Mouse (Mus musculus) liver, postnatal 0 days (tissue): ENCODE measurements around the gene Bcs1l. TPM values are rescaled to one million over a fixed set of nuclear protein-coding genes. Genes with fewer than 3 reads are reported as not detected.

ENCODE experiments used
- ATAC-seq: fragments of 200-750 bp; cut with Nextera tagmentation; 2 replicates; pipeline ENCODE4 v1.8.0; 2017; ENCODE audit warnings: mild to moderate bottlenecking, moderate library complexity
- DNase-seq: peaks from one replicate; pipeline ENCODE4 v3.0.0-alpha.2; 2016
- H3K27ac ChIP-seq: fragments of 300-500 bp; sonication (generic); 2 replicates; pipeline ENCODE4 v1.5.1; 2014; ENCODE audit warnings: antibody characterized with exemption, moderate library complexity, mild to moderate bottlenecking, low read depth
- H3K27me3 ChIP-seq: fragments of 300-500 bp; sonication (generic); 2 replicates; pipeline ENCODE4 v1.6.1; 2014; ENCODE audit warnings: low read length, control low read depth, mixed read lengths; ENCODE audit not compliant: insufficient read depth
- H3K36me3 ChIP-seq: fragments of 300-500 bp; sonication (generic); replicated peaks from 2 replicates; pipeline ENCODE4 v1.6.1; 2014; ENCODE audit warnings: mild to moderate bottlenecking, control low read depth, low read length, moderate library complexity, mixed read lengths; ENCODE audit not compliant: insufficient read depth
- H3K4me1 ChIP-seq: fragments of 300-500 bp; sonication (generic); 2 replicates; pipeline ENCODE4 v1.6.1; 2014; ENCODE audit warnings: antibody characterized with exemption, mild to moderate bottlenecking, control low read depth; ENCODE audit not compliant: insufficient read depth
- H3K4me2 ChIP-seq: fragments of 300-500 bp; sonication (generic); 2 replicates; pipeline ENCODE4 v1.6.1; 2014; ENCODE audit warnings: low read depth, mild to moderate bottlenecking, low read length, moderate library complexity, mixed read lengths
- H3K4me3 ChIP-seq: fragments of 300-500 bp; sonication (generic); 2 replicates; pipeline ENCODE4 v1.5.1; 2014; ENCODE audit warnings: low read depth, low read length
- H3K9ac ChIP-seq: fragments of 300-500 bp; sonication (generic); replicated peaks from 2 replicates; pipeline ENCODE4 v1.6.1; 2014; ENCODE audit warnings: mild to moderate bottlenecking, moderate library complexity
- H3K9me3 ChIP-seq: fragments of 300-500 bp; sonication (generic); 2 replicates; pipeline ENCODE4 v1.6.1; 2016; ENCODE audit warnings: mild to moderate bottlenecking, control low read depth, low read length, mixed read lengths
- CTCF ChIP-seq: sonication (generic); IDR thresholded peaks from 2 replicates; pipeline ENCODE4 v1.5.1; 2016; ENCODE audit warnings: antibody characterized with exemption, low read depth
- EP300 ChIP-seq: IDR thresholded peaks from 2 replicates; pipeline ENCODE4 v1.6.1; 2016; ENCODE audit warnings: antibody characterized with exemption, low read depth, mild to moderate bottlenecking
- WGBS: fragments of 180-500 bp; shearing (Covaris S2); extraction: QIAGEN DNeasy Blood & Tissue Kit; methylation state at CpG from one replicate; pipeline ENCODE4 v1.1.7; 2014; ENCODE audit not compliant: insufficient replicate concordance; 5-methylcytosine and 5-hydroxymethylcytosine counted together
- microRNA-seq: library from miRNA; unstranded; fragments of <30 nt; microRNA quantifications from one replicate; pipeline ENCODE4, GENCODE M21; 2016
- polyA plus RNA-seq: library from polyadenylated mRNA; unstranded; fragments of >200 nt; fragmentation: Nextera tagmentation; extraction: Ambion mirVana; gene quantifications from 2 replicates; pipeline ENCODE4 v1.2.1, GENCODE M21; 2015

Bcs1l gene
- polyA plus RNA-seq, 1 experiment from 2014 or later: 5.8 TPM

- DNase-seq (no peak), ATAC-seq (peak; percentile 62)
- Histone ChIP-seq H3K36me3 (peaks cover 20% of the 10 kb centered on the region), H3K9me3 (no peaks in the 10 kb centered on the region), H3K4me2 (peak overlapping the region; percentile 84), H3K9ac (peak overlapping the region; percentile 78), H3K4me1 (peaks cover 10% of the 10 kb centered on the region; the same call in 1 of the 2 replicates), H3K27ac (peak overlapping the region; percentile 36), H3K27me3 (no peaks in the 10 kb centered on the region), H3K4me3 (peak overlapping the region; percentile 79)
- TF ChIP-seq CTCF (no peak), EP300 (no peak)
- 8% methylated on average over 24 of the region's 26 CpGs for WGBS
Measured at GRCm38 (mm10) chr1:74600501-74601266, 12.6 kb downstream of the Bcs1l start.

GRCm38 (mm10) chr1:74601267-74601962, 13.3 kb downstream of the Bcs1l start, which contains the start of the genes Rnf25 and Stk36:
TSS of gene Rnf25 (minus strand) at chr1:74601397.
TSS of gene Stk36 (plus strand) at chr1:74601445.
- TF ChIP-seq EP300 (no peak), CTCF (no peak)

GRCm38 (mm10) chr1:74624183-74624582, 36.1 kb downstream of the Bcs1l start:
- Histone ChIP-seq H3K9me3 (no peaks in the 10 kb centered on the region), H3K27me3 (no peaks in the 10 kb centered on the region), H3K4me1 (no peaks in the 10 kb centered on the region), H3K4me3 (no peak overlapping the region), H3K36me3 (no peaks in the 10 kb centered on the region), H3K4me2 (no peak overlapping the region), H3K27ac (no peak overlapping the region), H3K9ac (no peak overlapping the region)
- 74% methylated on average over 1 of the region's 1 CpGs for WGBS
- no peak for DNase-seq
- ATAC-seq: no peak
- no peak for TF ChIP-seq CTCF
- TF ChIP-seq EP300: no peak

More at GRCm38 (mm10) chr1:74601267-74601962, 13.3 kb downstream of the Bcs1l start, which contains the start of the genes Rnf25 and Stk36:
- DNase-seq (peak; percentile 83), ATAC-seq (peak; percentile 91)
- peak within 1 kb of the TSS; percentile 79 for H3K4me3 ChIP-seq
- peaks cover 10% of the 10 kb centered on the region; the same call in 1 of the 2 replicates for H3K4me1 ChIP-seq
- no peaks in the 10 kb centered on the region for H3K9me3 ChIP-seq
- H3K36me3 ChIP-seq: peaks cover 16% of the 10 kb centered on the region
- H3K27ac ChIP-seq: peak within 1 kb of the TSS; percentile 36
- peak within 1 kb of the TSS; percentile 84 for H3K4me2 ChIP-seq
- peak within 1 kb of the TSS; percentile 78 for H3K9ac ChIP-seq
- no peaks in the 10 kb centered on the region for H3K27me3 ChIP-seq
- 18% methylated on average over 25 of the region's 25 CpGs for WGBS

GRCm38 (mm10) chr1:74626076-74626475, 38.0 kb downstream of the Bcs1l start:
- H3K4me3 ChIP-seq: no peak overlapping the region
- no peaks in the 10 kb centered on the region for H3K4me1 ChIP-seq
- WGBS: 75% methylated on average over 4 of the region's 4 CpGs
- no peak for ATAC-seq
- H3K36me3 ChIP-seq: no peaks in the 10 kb centered on the region
- DNase-seq: no peak
- no peak overlapping the region for H3K9ac ChIP-seq
- no peak overlapping the region for H3K4me2 ChIP-seq
- H3K27ac ChIP-seq: no peak overlapping the region
- H3K27me3 ChIP-seq: no peaks in the 10 kb centered on the region
- TF ChIP-seq CTCF (no peak), EP300 (no peak)
- no peaks in the 10 kb centered on the region for H3K9me3 ChIP-seq

- DNase-seq (no peak), ATAC-seq (no peak)
- Histone ChIP-seq H3K9ac (no peak overlapping the region), H3K4me2 (no peak overlapping the region), H3K4me1 (no peaks in the 10 kb centered on the region), H3K27me3 (no peaks in the 10 kb centered on the region), H3K9me3 (no peaks in the 10 kb centered on the region), H3K36me3 (no peaks in the 10 kb centered on the region), H3K27ac (no peak overlapping the region), H3K4me3 (no peak overlapping the region)
- WGBS: 49% methylated on average over 7 of the region's 7 CpGs
- no peak for TF ChIP-seq EP300
- no peak for TF ChIP-seq CTCF
Measured at GRCm38 (mm10) chr1:74628001-74628400, 39.9 kb downstream of the Bcs1l start.

GRCm38 (mm10) chr1:74632734-74633133, 44.6 kb downstream of the Bcs1l start:
- ATAC-seq (no peak), DNase-seq (no peak)
- H3K4me3 ChIP-seq: no peak overlapping the region
- H3K4me2 ChIP-seq: no peak overlapping the region
- H3K27ac ChIP-seq: no peak overlapping the region
- TF ChIP-seq EP300: no peak
- TF ChIP-seq CTCF: no peak
- no peaks in the 10 kb centered on the region for H3K9me3 ChIP-seq
- WGBS: 66% methylated on average over 4 of the region's 4 CpGs
- no peak overlapping the region for H3K9ac ChIP-seq
- H3K4me1 ChIP-seq: no peaks in the 10 kb centered on the region
- no peaks in the 10 kb centered on the region for H3K36me3 ChIP-seq
- no peaks in the 10 kb centered on the region for H3K27me3 ChIP-seq

Small RNA genes lying within 50 kb of the gene (microRNA-seq; reads per million reads assigned to microRNA genes)
- not detected for gene Gm25035

Other genes starting within 250 kb of the Bcs1l start
- 0.11 TPM in 1 of 2 replicates, not detected in the other for gene Catip, start 226.2 kb upstream of the Bcs1l start, polyA plus RNA-seq
- 12.8 and 15.1 TPM in 2 replicates for gene Slc11a1, start 213.1 kb upstream of the Bcs1l start, polyA plus RNA-seq
- 40.0 and 40.4 TPM in 2 replicates for gene Ctdsp1, start 196.8 kb upstream of the Bcs1l start, polyA plus RNA-seq
- gene Vil1, start 178.9 kb upstream of the Bcs1l start, polyA plus RNA-seq: 0.13 and 0.19 TPM in 2 replicates
- gene Cnot9, start 82.2 kb upstream of the Bcs1l start, polyA plus RNA-seq: 23.2 and 23.3 TPM in 2 replicates
- 0.20 and 0.28 TPM in 2 replicates for gene Plcd4, start 45.4 kb upstream of the Bcs1l start, polyA plus RNA-seq
- gene Usp37, start 44.0 kb upstream of the Bcs1l start, polyA plus RNA-seq: 4.9 and 5.4 TPM in 2 replicates
- 0.77 and 1.1 TPM in 2 replicates for gene Zfp142, start within 50 bp of the Bcs1l start, polyA plus RNA-seq
- 10.8 and 11.1 TPM in 2 replicates for gene Rnf25, start 13.1 kb downstream of the Bcs1l start, polyA plus RNA-seq
- 0.30 and 0.32 TPM in 2 replicates for gene Stk36, start 13.2 kb downstream of the Bcs1l start, polyA plus RNA-seq
- 2.4 and 2.5 TPM in 2 replicates for gene Ttll4, start 73.5 kb downstream of the Bcs1l start, polyA plus RNA-seq
- 30.0 and 31.5 TPM in 2 replicates for gene Cyp27a1, start 125.3 kb downstream of the Bcs1l start, polyA plus RNA-seq
- 0.04 and 0.11 TPM in 2 replicates for gene Prkag3, start 160.9 kb downstream of the Bcs1l start, polyA plus RNA-seq
- 0.07 and 0.12 TPM in 2 replicates for gene Wnt6, start 183.6 kb downstream of the Bcs1l start, polyA plus RNA-seq
- 0.09 and 0.18 TPM in 2 replicates for gene Wnt10a, start 203.2 kb downstream of the Bcs1l start, polyA plus RNA-seq